Comparison of ENCODE assay signal across 8 mouse cellular contexts in the genomic region with DNA sequence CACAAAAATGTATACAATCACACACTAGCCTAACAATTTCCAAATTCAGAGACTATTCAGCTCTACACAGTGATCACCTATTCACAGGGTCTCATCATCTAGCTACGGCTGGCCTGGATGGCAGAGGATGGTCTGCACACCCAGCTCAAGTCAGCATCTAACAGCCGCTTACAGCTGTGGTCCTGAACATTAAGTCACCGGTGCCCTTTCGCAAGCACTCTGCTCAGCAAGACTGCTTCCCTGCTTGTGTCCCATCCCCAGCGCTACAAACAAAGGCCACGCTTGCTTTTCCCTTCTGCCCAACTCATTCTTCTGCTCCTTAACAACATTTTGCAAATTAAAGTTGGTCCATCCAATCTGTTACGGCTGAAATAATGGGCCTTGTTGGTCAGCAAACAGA. TPM values are rescaled to one million over a fixed set of nuclear protein-coding genes. Genes with fewer than 3 reads are reported as not detected.
A peak's percentile ranks its signal among the peaks of the same experiment; 100 is the strongest.
DNase-seq lines count a peak whose midpoint lies in the region; ATAC-seq and TF ChIP-seq lines count a peak whose summit lies in the region.

No protein-coding gene starts in this region.

- H3K9ac ChIP-seq in MEL (ENCODE audit: control insufficient read depth, low read depth, low read length, poor library complexity, severe bottlenecking), result peak overlapping the region; percentile 8
- H3K9ac ChIP-seq in hindbrain, embryonic 14.5 days, result peak overlapping the region; percentile 98

- intact Hi-C loops in heart, postnatal 36 days (cut with DNase I), result loop anchor here (10.0 kb wide), 1 partner anchor 652 kb away; a partner anchor contains a TSS
- intact Hi-C loops in left cerebral cortex, postnatal 14 days (cut with DNase I), result loop anchor here (5.0 kb wide), 1 partner anchor 389 kb away; a partner anchor contains a TSS

- H3K27ac ChIP-seq in MEL (ENCODE audit: control insufficient read depth, low read depth, low read length), result peak overlapping the region; percentile 79
- no peak overlapping the region for H3K27ac ChIP-seq in hindbrain, embryonic 14.5 days
- no peak overlapping the region for H3K27ac ChIP-seq in midbrain, embryonic 10.5 days (replicated peaks)

- DNase-seq in heart, adult 11 months, result peak; percentile 86
- no peak for DNase-seq in heart, postnatal 36 days
- DNase-seq in MEL (ENCODE audit: low read depth, low spot score), result no peak
- no peak for DNase-seq in hindbrain, embryonic 14.5 days (ENCODE audit: low spot score)
- no peak for DNase-seq in midbrain, embryonic 10.5 days (ENCODE audit: low spot score)
- DNase-seq in right cerebral cortex, adult 2 months (ENCODE audit: low spot score in 2 of 2), result no peak
- no peak for DNase-seq in left cerebral cortex, postnatal 14 days (ENCODE audit: low spot score in 2 of 2)
- DNase-seq in right cerebral cortex, postnatal 4 days, result no peak

- no peaks in the 10 kb centered on the region for H3K27me3 ChIP-seq in MEL (ENCODE audit: control insufficient read depth in 1 of 2, insufficient read depth in 2 of 2, low read length in 2 of 2)
- H3K27me3 ChIP-seq in hindbrain, embryonic 14.5 days (ENCODE audit: control insufficient read depth, insufficient read depth, low read length), result no peaks in the 10 kb centered on the region
- H3K27me3 ChIP-seq in midbrain, embryonic 10.5 days (ENCODE audit: low read depth, poor library complexity, severe bottlenecking), result peaks cover 16% of the 10 kb centered on the region

- TF ChIP-seq RAD21 in MEL (IDR thresholded peaks at IDR 0.05; ENCODE audit: low read depth, low read length), result no peak

- peaks cover 9 to 37% of the 10 kb centered on the region in 2 experiments; a peak in 3 of 4 replicates for H3K36me3 ChIP-seq in MEL (ENCODE audit: control insufficient read depth in 1 of 2, insufficient read depth in 2 of 2, low read length in 2 of 2)
- H3K36me3 ChIP-seq in hindbrain, embryonic 14.5 days (replicated peaks; ENCODE audit: control insufficient read depth, insufficient read depth), result peaks cover 32% of the 10 kb centered on the region
- H3K36me3 ChIP-seq in midbrain, embryonic 10.5 days, result peaks cover 38% of the 10 kb centered on the region

- no peak for ATAC-seq in hindbrain, embryonic 14.5 days (ENCODE audit: low FRiP score)

- TF ChIP-seq POLR2A in MEL (IDR thresholded peaks at IDR 0.05; ENCODE audit: control insufficient read depth in 1 of 2, insufficient read depth in 1 of 2, low read depth in 1 of 2, low read length in 2 of 2, poor library complexity in 1 of 2), result no peak

- peaks cover 10 to 36% of the 10 kb centered on the region in 2 experiments for H3K4me1 ChIP-seq in MEL (ENCODE audit: control insufficient read depth in 1 of 2, insufficient read depth in 2 of 2, low read length in 2 of 2)
- peaks cover 17% of the 10 kb centered on the region for H3K4me1 ChIP-seq in hindbrain, embryonic 14.5 days (replicated peaks; ENCODE audit: control insufficient read depth, insufficient read depth, low read length)
- H3K4me1 ChIP-seq in midbrain, embryonic 10.5 days, result peaks cover 24% of the 10 kb centered on the region

- peak overlapping the region in 1 of 2 experiments; percentile 16; a peak in 1 of 4 replicates for H3K4me3 ChIP-seq in MEL (ENCODE audit: control insufficient read depth in 1 of 2, insufficient read depth in 1 of 2, low read depth in 2 of 2, low read length in 2 of 2)
- H3K4me3 ChIP-seq in hindbrain, embryonic 14.5 days (replicated peaks; ENCODE audit: low read length), result 0 out of 2 replicates have a peak overlapping the region, but pooled peaks have one; percentile 99
- peak overlapping the region; percentile 98; the same call in 1 of the 2 replicates for H3K4me3 ChIP-seq in midbrain, embryonic 10.5 days

- no peak for TF ChIP-seq EP300 in MEL (IDR thresholded peaks at IDR 0.05; ENCODE audit: low read depth in 1 of 2, low read length in 2 of 2)

- H3K9me3 ChIP-seq in MEL (replicated peaks; ENCODE audit: insufficient read depth, low read length), result no peaks in the 10 kb centered on the region
- H3K9me3 ChIP-seq in hindbrain, embryonic 14.5 days (ENCODE audit: control insufficient read depth, low read length), result no peaks in the 10 kb centered on the region
- no peaks in the 10 kb centered on the region for H3K9me3 ChIP-seq in midbrain, embryonic 10.5 days (replicated peaks)

- no peak for TF ChIP-seq CTCF in MEL (IDR thresholded peaks at IDR 0.05 in 2 of 3, conservative IDR thresholded peaks at IDR 0.05 in 1 of 3; ENCODE audit: control insufficient read depth in 1 of 3, insufficient read depth in 1 of 3, low read depth in 2 of 3, low read length in 3 of 3, poor library complexity in 1 of 3, severe bottlenecking in 1 of 3)

- peak overlapping the region; percentile 86 for H3K4me2 ChIP-seq in hindbrain, embryonic 14.5 days (replicated peaks)

- H3K79me2 ChIP-seq in MEL (ENCODE audit: control insufficient read depth, insufficient read depth, low read length, poor library complexity), result peaks cover 30% of the 10 kb centered on the region

- 55% methylated on average over 7 of the region's 7 CpGs for WGBS in hindbrain, embryonic 14.5 days
- WGBS in midbrain, embryonic 10.5 days, result 83% methylated on average over 7 of the region's 7 CpGs

TF ChIP-seq in MEL, 35 proteins besides CTCF, POLR2A, EP300 and RAD21:
- no peak for TF ChIP-seq MYC (IDR thresholded peaks at IDR 0.05; ENCODE audit: low read depth, low read length)
- no peak for TF ChIP-seq POLR2AphosphoS2 (IDR thresholded peaks at IDR 0.05; ENCODE audit: low read length)
- no peak for TF ChIP-seq SIN3A (IDR thresholded peaks at IDR 0.05; ENCODE audit: low read length)
- no peak for TF ChIP-seq ETS1 (IDR thresholded peaks at IDR 0.05; ENCODE audit: low read depth, low read length)
- TF ChIP-seq RCOR1 (IDR thresholded peaks at IDR 0.05; ENCODE audit: low read depth, low read length), result no peak

RNA-seq across cellular contexts. Expression of a gene that starts 2.2 kb away (rescaled TPM):
- total RNA-seq in heart, postnatal 36 days (2021), result 100 to 1,000 TPM; 107 to 111 TPM
- total RNA-seq in MEL (2012; rRNA removed), result 43.8 and 47.6 TPM in 2 replicates
- polyA plus RNA-seq in MEL (2012; ENCODE audit: insufficient read depth in 1 of 2, insufficient read length in 2 of 2, low read depth in 1 of 2, low replicate concordance in 2 of 2, missing spikeins in 1 of 2), result 100 to 1,000 TPM in 1 of 2 experiments, 10 to 100 TPM in 1; 47.5 to 395 TPM
- 69.3 and 79.1 TPM in 2 replicates for polyA plus RNA-seq in hindbrain, embryonic 14.5 days (2014; fragmentation: Nextera tagmentation; extraction: Ambion mirVana)
- polyA plus RNA-seq in midbrain, embryonic 10.5 days (2016; fragmentation: Nextera tagmentation; extraction: Ambion mirVana), result 78.3 and 80.1 TPM in 2 replicates
- 100 to 1,000 TPM; 110 to 111 TPM for total RNA-seq in left cerebral cortex, postnatal 14 days (2021)
